Mouse (Mus musculus): ENCODE results near the gene Cplx3. TPM values are rescaled to one million over a fixed set of nuclear protein-coding genes. Genes with fewer than 3 reads are reported as not detected.

Cplx3 gene
- polyA plus RNA-seq, 1 experiment from 2014 or later, result not detected

GRCm38 (mm10) chr9:57605503-57605902 lies 578 bp downstream of the Cplx3 start:
- Histone ChIP-seq H3K4me2 (replicated peaks; ENCODE audit: low read depth, low read length) (no peak overlapping the region), H3K4me1 (ENCODE audit: insufficient read depth, low read length) (peaks cover 11% of the 10 kb centered on the region), H3K27ac (ENCODE audit: low read length) (no peak overlapping the region), H3K27me3 (ENCODE audit: insufficient read depth, low read length) (peaks cover 4% of the 10 kb centered on the region; the same call in 1 of the 2 replicates), H3K36me3 (ENCODE audit: insufficient read depth, low read length) (no peaks in the 10 kb centered on the region), H3K9me3 (ENCODE audit: low read length) (no peaks in the 10 kb centered on the region), H3K9ac (replicated peaks; ENCODE audit: low read length) (no peak overlapping the region), H3K4me3 (ENCODE audit: low read length) (no peak overlapping the region)
- no peak for ATAC-seq (ENCODE audit: low FRiP score, low TSS enrichment)
- 24% methylated on average over 9 of the region's 9 CpGs for WGBS

GRCm38 (mm10) chr9:57604875-57605274 lies 1.2 kb downstream of the Cplx3 start:
- 82% methylated on average over 4 of the region's 4 CpGs for WGBS
- H3K27me3 ChIP-seq (ENCODE audit: insufficient read depth, low read length), result peaks cover 4% of the 10 kb centered on the region; the same call in 1 of the 2 replicates
- H3K27ac ChIP-seq (ENCODE audit: low read length), result no peak overlapping the region
- no peaks in the 10 kb centered on the region for H3K36me3 ChIP-seq (ENCODE audit: insufficient read depth, low read length)
- H3K4me2 ChIP-seq (replicated peaks; ENCODE audit: low read depth, low read length), result no peak overlapping the region
- no peak overlapping the region for H3K9ac ChIP-seq (replicated peaks; ENCODE audit: low read length)
- ATAC-seq (ENCODE audit: low FRiP score, low TSS enrichment), result no peak
- H3K9me3 ChIP-seq (ENCODE audit: low read length), result no peaks in the 10 kb centered on the region
- peaks cover 15% of the 10 kb centered on the region for H3K4me1 ChIP-seq (ENCODE audit: insufficient read depth, low read length)
- no peak overlapping the region for H3K4me3 ChIP-seq (ENCODE audit: low read length)

- Histone ChIP-seq H3K27ac (ENCODE audit: low read length) (no peak overlapping the region), H3K4me1 (ENCODE audit: insufficient read depth, low read length) (peaks cover 36% of the 10 kb centered on the region), H3K36me3 (ENCODE audit: insufficient read depth, low read length) (no peaks in the 10 kb centered on the region), H3K4me2 (replicated peaks; ENCODE audit: low read depth, low read length) (no peak overlapping the region), H3K9me3 (ENCODE audit: low read length) (no peaks in the 10 kb centered on the region), H3K4me3 (ENCODE audit: low read length) (no peak overlapping the region), H3K27me3 (ENCODE audit: insufficient read depth, low read length) (peaks cover 4% of the 10 kb centered on the region; the same call in 1 of the 2 replicates), H3K9ac (replicated peaks; ENCODE audit: low read length) (no peak overlapping the region)
- ATAC-seq (ENCODE audit: low FRiP score, low TSS enrichment), result no peak
- WGBS, result 56% methylated on average over 8 of the region's 8 CpGs
Observed at GRCm38 (mm10) chr9:57602098-57602497, 4.0 kb downstream of the Cplx3 start.

GRCm38 (mm10) chr9:57601353-57601706 lies 4.8 kb downstream of the Cplx3 start:
- H3K4me2 ChIP-seq (replicated peaks; ENCODE audit: low read depth, low read length), result no peak overlapping the region

GRCm38 (mm10) chr9:57600620-57601352 lies 5.3 kb downstream of the Cplx3 start:
- peaks cover 3% of the 10 kb centered on the region; the same call in 1 of the 2 replicates for H3K27me3 ChIP-seq (ENCODE audit: insufficient read depth, low read length)
- H3K9me3 ChIP-seq (ENCODE audit: low read length), result no peaks in the 10 kb centered on the region
- H3K4me3 ChIP-seq (ENCODE audit: low read length), result no peak overlapping the region
- no peaks in the 10 kb centered on the region for H3K36me3 ChIP-seq (ENCODE audit: insufficient read depth, low read length)
- no peak overlapping the region for H3K4me2 ChIP-seq (replicated peaks; ENCODE audit: low read depth, low read length)
- H3K4me1 ChIP-seq (ENCODE audit: insufficient read depth, low read length), result peaks cover 31% of the 10 kb centered on the region
- no peak overlapping the region for H3K9ac ChIP-seq (replicated peaks; ENCODE audit: low read length)
- WGBS, result 3% methylated on average over 3 of the region's 3 CpGs
- ATAC-seq (ENCODE audit: low FRiP score, low TSS enrichment), result peak; percentile 39; the same call in 1 of the 2 replicates
- H3K27ac ChIP-seq (ENCODE audit: low read length), result no peak overlapping the region

More at GRCm38 (mm10) chr9:57601353-57601706, 4.8 kb downstream of the Cplx3 start:
- Histone ChIP-seq H3K36me3 (ENCODE audit: insufficient read depth, low read length) (no peaks in the 10 kb centered on the region), H3K4me1 (ENCODE audit: insufficient read depth, low read length) (peaks cover 33% of the 10 kb centered on the region), H3K9me3 (ENCODE audit: low read length) (no peaks in the 10 kb centered on the region), H3K27ac (ENCODE audit: low read length) (no peak overlapping the region), H3K4me3 (ENCODE audit: low read length) (no peak overlapping the region), H3K27me3 (ENCODE audit: insufficient read depth, low read length) (peaks cover 4% of the 10 kb centered on the region; the same call in 1 of the 2 replicates), H3K9ac (replicated peaks; ENCODE audit: low read length) (no peak overlapping the region)
- ATAC-seq (ENCODE audit: low FRiP score, low TSS enrichment), result no peak
- WGBS, result 33% methylated on average over 2 of the region's 2 CpGs

- Histone ChIP-seq H3K9me3 (ENCODE audit: low read length) (no peaks in the 10 kb centered on the region), H3K4me2 (replicated peaks; ENCODE audit: low read depth, low read length) (no peak overlapping the region), H3K36me3 (ENCODE audit: insufficient read depth, low read length) (peaks cover 13% of the 10 kb centered on the region), H3K4me3 (ENCODE audit: low read length) (no peak overlapping the region), H3K4me1 (ENCODE audit: insufficient read depth, low read length) (peaks cover 33% of the 10 kb centered on the region), H3K27ac (ENCODE audit: low read length) (no peak overlapping the region), H3K9ac (replicated peaks; ENCODE audit: low read length) (no peak overlapping the region), H3K27me3 (ENCODE audit: insufficient read depth, low read length) (no peaks in the 10 kb centered on the region)
- WGBS, result 48% methylated on average over 8 of the region's 8 CpGs
- peak; percentile 46 for ATAC-seq (ENCODE audit: low FRiP score, low TSS enrichment)
Observed at GRCm38 (mm10) chr9:57598851-57599563, 7.1 kb downstream of the Cplx3 start.

- Histone ChIP-seq H3K4me3 (ENCODE audit: low read length) (no peak overlapping the region), H3K9me3 (ENCODE audit: low read length) (no peaks in the 10 kb centered on the region), H3K27me3 (ENCODE audit: insufficient read depth, low read length) (no peaks in the 10 kb centered on the region), H3K4me1 (ENCODE audit: insufficient read depth, low read length) (peaks cover 40% of the 10 kb centered on the region), H3K36me3 (ENCODE audit: insufficient read depth, low read length) (peaks cover 16% of the 10 kb centered on the region), H3K9ac (replicated peaks; ENCODE audit: low read length) (no peak overlapping the region), H3K27ac (ENCODE audit: low read length) (no peak overlapping the region), H3K4me2 (replicated peaks; ENCODE audit: low read depth, low read length) (no peak overlapping the region)
- WGBS, result 21% methylated on average over 4 of the region's 4 CpGs
- peak; percentile 13; the same call in 1 of the 2 replicates for ATAC-seq (ENCODE audit: low FRiP score, low TSS enrichment)
Observed at GRCm38 (mm10) chr9:57597929-57598382, 8.1 kb downstream of the Cplx3 start.

- Histone ChIP-seq H3K9me3 (ENCODE audit: low read length) (no peaks in the 10 kb centered on the region), H3K27ac (ENCODE audit: low read length) (no peak overlapping the region), H3K4me1 (ENCODE audit: insufficient read depth, low read length) (peaks cover 40% of the 10 kb centered on the region), H3K36me3 (ENCODE audit: insufficient read depth, low read length) (peaks cover 19% of the 10 kb centered on the region), H3K4me3 (ENCODE audit: low read length) (no peak overlapping the region), H3K9ac (replicated peaks; ENCODE audit: low read length) (0 out of 2 replicates have a peak overlapping the region, but pooled peaks have one; percentile 4), H3K27me3 (ENCODE audit: insufficient read depth, low read length) (no peaks in the 10 kb centered on the region), H3K4me2 (replicated peaks; ENCODE audit: low read depth, low read length) (no peak overlapping the region)
- WGBS, result 82% methylated on average over 8 of the region's 8 CpGs
- no peak for ATAC-seq (ENCODE audit: low FRiP score, low TSS enrichment)
Observed at GRCm38 (mm10) chr9:57597265-57597664, 8.8 kb downstream of the Cplx3 start.

GRCm38 (mm10) chr9:57594174-57594509 lies 11.9 kb downstream of the Cplx3 start:
- H3K4me1 ChIP-seq (ENCODE audit: insufficient read depth, low read length), result peaks cover 35% of the 10 kb centered on the region
- peaks cover 19% of the 10 kb centered on the region for H3K36me3 ChIP-seq (ENCODE audit: insufficient read depth, low read length)
- no peak overlapping the region for H3K4me3 ChIP-seq (ENCODE audit: low read length)
- ATAC-seq (ENCODE audit: low FRiP score, low TSS enrichment), result peak; percentile 5; the same call in 1 of the 2 replicates
- H3K9ac ChIP-seq (replicated peaks; ENCODE audit: low read length), result no peak overlapping the region
- H3K27ac ChIP-seq (ENCODE audit: low read length), result no peak overlapping the region
- no peaks in the 10 kb centered on the region for H3K9me3 ChIP-seq (ENCODE audit: low read length)
- H3K4me2 ChIP-seq (replicated peaks; ENCODE audit: low read depth, low read length), result no peak overlapping the region
- 49% methylated on average over 9 of the region's 9 CpGs for WGBS
- H3K27me3 ChIP-seq (ENCODE audit: insufficient read depth, low read length), result no peaks in the 10 kb centered on the region
